Mouse (Mus musculus) stomach, postnatal 0 days (tissue): ENCODE measurements around the gene Bphl. TPM values are rescaled to one million over a fixed set of nuclear protein-coding genes. Genes with fewer than 3 reads are reported as not detected.
A peak's percentile ranks its signal among the peaks of the same experiment; 100 is the strongest.

Experiments
- ATAC-seq: fragments of 200-750 bp; cut with Nextera tagmentation; 2 replicates; pipeline ENCODE4 v1.8.0; 2017; ENCODE audit not compliant: low FRiP score, low TSS enrichment
- DNase-seq: peaks from one replicate; pipeline ENCODE4 v3.0.0-alpha.2; 2016; ENCODE audit warnings: low spot score
- H3K27ac ChIP-seq: fragments of 300-500 bp; sonication (generic); replicated peaks from 2 replicates; pipeline ENCODE4 v1.5.1; 2014; ENCODE audit warnings: mild to moderate bottlenecking, control low read depth
- H3K27me3 ChIP-seq: fragments of 300-500 bp; sonication (generic); 2 replicates; pipeline ENCODE4 v1.6.1; 2014; ENCODE audit warnings: low read length; ENCODE audit not compliant: control insufficient read depth, insufficient read depth
- H3K36me3 ChIP-seq: fragments of 300-500 bp; sonication (generic); 2 replicates; pipeline ENCODE4 v1.6.1; 2014; ENCODE audit warnings: low read length, mixed read lengths; ENCODE audit not compliant: control insufficient read depth, insufficient read depth
- H3K4me1 ChIP-seq: fragments of 300-500 bp; sonication (generic); replicated peaks from 2 replicates; pipeline ENCODE4 v1.6.1; 2014; ENCODE audit warnings: antibody characterized with exemption; ENCODE audit not compliant: control insufficient read depth, insufficient read depth
- H3K4me2 ChIP-seq: fragments of 300-500 bp; sonication (generic); replicated peaks from 2 replicates; pipeline ENCODE4 v1.6.1; 2014; ENCODE audit warnings: low read depth, mild to moderate bottlenecking, control low read depth, moderate library complexity
- H3K4me3 ChIP-seq: fragments of 300-500 bp; sonication (generic); 2 replicates; pipeline ENCODE4 v1.5.1; 2014; ENCODE audit warnings: low read depth, low read length, control low read depth
- H3K9ac ChIP-seq: fragments of 300-500 bp; sonication (generic); 2 replicates; pipeline ENCODE4 v1.6.1; 2014; ENCODE audit warnings: mild to moderate bottlenecking, low read length, control low read depth, mixed read lengths
- H3K9me3 ChIP-seq: fragments of 300-500 bp; sonication (generic); 2 replicates; pipeline ENCODE4 v1.6.1; 2016; ENCODE audit warnings: low read length; ENCODE audit not compliant: control insufficient read depth
- CTCF ChIP-seq: IDR thresholded peaks from 2 replicates; pipeline ENCODE4 v1.5.1; 2016; ENCODE audit warnings: antibody characterized with exemption, low read depth, mild to moderate bottlenecking, moderate library complexity
- EP300 ChIP-seq: optimal IDR thresholded peaks from 2 replicates; pipeline ENCODE3; 2016; ENCODE audit warnings: antibody characterized with exemption
- WGBS: fragments of 180-500 bp; shearing (Covaris S2); extraction: QIAGEN DNeasy Blood & Tissue Kit; methylation state at CpG from one replicate; pipeline ENCODE4 v1.1.7; 2014; 5-methylcytosine and 5-hydroxymethylcytosine counted together
- polyA plus RNA-seq: library from polyadenylated mRNA; unstranded; fragments of >200 nt; fragmentation: Nextera tagmentation; extraction: Ambion mirVana; gene quantifications from 2 replicates; pipeline ENCODE4 v1.2.1, GENCODE M21; 2015

Bphl gene
- polyA plus RNA-seq, 1 experiment from 2014 or later = 37.2 TPM

DNA sequence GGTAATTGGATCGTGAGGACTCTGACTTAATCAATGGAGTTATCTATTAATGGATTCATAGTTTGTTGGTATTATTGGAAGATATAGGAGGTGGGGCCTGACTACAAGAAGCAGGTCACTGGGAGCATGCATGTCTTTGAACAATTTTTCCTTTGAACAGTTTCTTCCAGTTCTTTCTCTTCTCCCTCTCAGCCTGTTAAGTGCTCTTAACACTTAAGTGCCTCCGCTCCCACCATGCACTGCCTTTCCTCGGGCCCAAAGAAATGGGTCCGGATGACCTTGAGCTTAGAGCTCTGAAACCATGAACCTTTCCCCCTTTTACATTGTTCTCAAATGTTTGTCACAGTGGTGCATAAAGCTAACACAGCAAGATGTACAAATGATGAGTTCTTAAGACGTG, 671 bp upstream of the Bphl start:
- DNase-seq = no peak
- TF ChIP-seq CTCF = no peak
- no peak for TF ChIP-seq EP300
- no peaks in the 10 kb centered on the region for H3K4me1 ChIP-seq
- H3K36me3 ChIP-seq = peaks cover 13% of the 10 kb centered on the region
- H3K9ac ChIP-seq = no peak overlapping the region; the same call in 1 of the 2 replicates
- ATAC-seq = no peak
- no peaks in the 10 kb centered on the region for H3K27me3 ChIP-seq
- H3K27ac ChIP-seq = no peak overlapping the region
- H3K4me3 ChIP-seq = no peak overlapping the region
- WGBS = 85% methylated on average over 5 of the region's 5 CpGs
- no peaks in the 10 kb centered on the region for H3K9me3 ChIP-seq
- H3K4me2 ChIP-seq = no peak overlapping the region

DNA sequence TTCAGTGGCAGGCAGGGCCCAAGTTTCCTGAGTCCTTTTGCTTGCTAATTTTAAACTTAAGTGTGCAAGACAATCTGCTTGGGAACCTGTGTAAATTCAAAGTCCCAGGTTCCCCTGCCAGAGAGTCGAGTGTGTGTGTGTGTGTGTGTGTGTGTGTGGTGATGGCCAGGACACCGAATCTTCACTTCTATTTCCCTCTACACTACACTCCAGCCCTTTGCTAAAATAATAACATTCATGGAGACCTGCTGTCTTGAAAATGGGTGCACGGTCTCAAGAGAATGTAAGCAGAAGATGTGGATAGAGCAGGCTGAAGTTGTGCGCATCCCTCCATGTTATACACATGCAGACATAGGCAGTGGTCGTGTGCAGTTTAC, 647 bp downstream of the Bphl start:
- TF ChIP-seq CTCF (no peak), EP300 (no peak)
- H3K27me3 ChIP-seq = no peaks in the 10 kb centered on the region
- no peaks in the 10 kb centered on the region for H3K9me3 ChIP-seq
- ATAC-seq (no peak), DNase-seq (no peak)
- peak overlapping the region; percentile 91 for H3K9ac ChIP-seq
- WGBS = 32% methylated on average over 5 of the region's 5 CpGs
- H3K36me3 ChIP-seq = peaks cover 8% of the 10 kb centered on the region
- peak overlapping the region; percentile 82 for H3K27ac ChIP-seq
- no peaks in the 10 kb centered on the region for H3K4me1 ChIP-seq
- H3K4me2 ChIP-seq = peak overlapping the region; percentile 83
- H3K4me3 ChIP-seq = peak overlapping the region; percentile 86

DNA sequence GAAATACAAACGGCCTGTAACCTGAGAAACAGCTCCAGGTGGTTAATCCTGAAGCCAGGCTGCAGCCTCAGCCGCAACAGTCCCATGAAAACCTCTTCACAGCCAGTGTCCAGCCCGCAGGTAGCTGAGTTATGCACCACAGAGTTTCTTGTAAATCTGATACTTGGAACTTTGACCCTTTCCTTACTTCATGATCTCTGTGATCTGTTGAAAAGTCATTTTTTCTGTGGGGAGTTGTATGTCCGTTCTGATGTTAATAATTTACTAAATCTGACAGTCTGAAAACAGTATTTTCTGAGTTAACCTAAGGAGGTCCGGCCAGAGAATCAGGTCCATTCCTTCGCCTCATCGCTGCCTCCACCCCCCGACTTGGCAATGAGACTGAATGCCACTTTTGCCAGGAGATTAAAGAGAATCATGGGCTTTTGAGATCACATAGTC, 1.5 kb downstream of the Bphl start:
- H3K4me2 ChIP-seq = peak overlapping the region; percentile 83; the same call in 1 of the 2 replicates
- H3K36me3 ChIP-seq = 0 out of 2 replicates have a peak, but pooled peaks cover 2% of the 10 kb centered on the region
- no peaks in the 10 kb centered on the region for H3K9me3 ChIP-seq
- H3K27me3 ChIP-seq = no peaks in the 10 kb centered on the region
- DNase-seq (no peak), ATAC-seq (no peak)
- TF ChIP-seq CTCF (no peak), EP300 (no peak)
- 0 out of 2 replicates have a peak overlapping the region, but pooled peaks have one; percentile 32 for H3K9ac ChIP-seq
- H3K4me3 ChIP-seq = no peak overlapping the region; the same call in 1 of the 2 replicates
- H3K4me1 ChIP-seq = no peaks in the 10 kb centered on the region
- WGBS = 29% methylated on average over 8 of the region's 8 CpGs
- H3K27ac ChIP-seq = no peak overlapping the region

DNA sequence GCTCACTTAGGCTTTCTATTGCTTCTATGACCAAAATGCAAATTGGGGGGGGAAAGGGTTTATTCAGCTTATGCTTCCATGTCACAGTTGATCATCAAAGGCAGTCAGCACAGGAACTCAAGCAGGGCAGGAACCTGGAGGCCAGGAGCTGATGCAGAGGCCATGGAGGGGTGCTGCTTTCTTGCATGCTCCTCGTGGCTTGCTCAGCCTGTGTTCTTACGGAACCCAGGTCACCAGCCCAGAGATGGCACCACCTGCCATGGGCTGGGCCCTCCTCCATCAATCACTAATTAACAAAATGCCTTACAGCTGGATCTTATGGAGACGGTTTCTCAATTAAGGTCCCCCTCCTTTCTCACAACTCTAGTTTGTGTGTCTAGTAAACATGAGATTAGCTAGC, 2.7 kb downstream of the Bphl start:
- 97% methylated on average over 3 of the region's 3 CpGs for WGBS
- H3K27ac ChIP-seq = no peak overlapping the region
- DNase-seq (no peak), ATAC-seq (no peak)
- no peak overlapping the region for H3K4me3 ChIP-seq
- H3K27me3 ChIP-seq = no peaks in the 10 kb centered on the region
- no peaks in the 10 kb centered on the region for H3K9me3 ChIP-seq
- no peak overlapping the region for H3K4me2 ChIP-seq
- TF ChIP-seq EP300 (no peak), CTCF (no peak)
- H3K9ac ChIP-seq = no peak overlapping the region
- no peaks in the 10 kb centered on the region for H3K36me3 ChIP-seq
- H3K4me1 ChIP-seq = no peaks in the 10 kb centered on the region

DNA sequence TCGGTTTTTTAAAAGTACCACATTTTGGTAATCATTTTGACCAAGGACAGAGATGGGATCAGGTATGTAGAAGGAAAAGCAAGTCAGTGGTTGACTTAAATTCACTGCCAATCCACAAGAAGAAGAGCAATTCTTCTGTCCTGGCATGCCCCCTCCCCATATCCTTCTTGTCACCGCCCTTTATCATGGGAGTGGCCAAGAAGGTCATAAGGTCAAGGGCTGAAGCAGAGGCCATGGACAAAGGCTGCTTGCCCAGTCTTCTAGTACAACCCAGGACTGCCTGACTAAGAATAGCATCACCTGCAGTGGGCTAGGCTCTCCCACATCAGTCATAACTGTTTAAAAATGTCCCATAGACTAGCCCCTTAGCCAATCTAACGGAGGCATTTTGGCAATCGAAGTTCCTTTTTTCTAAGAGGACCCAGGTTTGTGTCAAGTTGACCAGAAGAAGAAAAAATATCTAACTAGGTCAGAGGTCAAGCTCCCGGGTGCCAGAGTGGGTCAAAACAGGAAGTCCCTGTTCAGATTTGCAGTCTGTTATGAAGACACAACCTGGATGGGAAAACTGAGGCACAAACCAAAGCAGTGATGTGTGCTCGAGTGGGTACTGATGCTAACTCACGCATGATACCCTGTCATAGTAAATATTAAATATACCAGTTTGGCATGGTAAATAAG, 6.5 kb downstream of the Bphl start:
- Histone ChIP-seq H3K9ac (no peak overlapping the region), H3K27me3 (no peaks in the 10 kb centered on the region), H3K4me2 (no peak overlapping the region), H3K9me3 (no peaks in the 10 kb centered on the region), H3K4me3 (no peak overlapping the region), H3K36me3 (0 out of 2 replicates have a peak, but pooled peaks cover 4% of the 10 kb centered on the region), H3K27ac (no peak overlapping the region), H3K4me1 (no peaks in the 10 kb centered on the region)
- TF ChIP-seq CTCF (no peak), EP300 (no peak)
- 69% methylated on average over 7 of the region's 7 CpGs for WGBS
- no peak for DNase-seq
- ATAC-seq = no peak

DNA sequence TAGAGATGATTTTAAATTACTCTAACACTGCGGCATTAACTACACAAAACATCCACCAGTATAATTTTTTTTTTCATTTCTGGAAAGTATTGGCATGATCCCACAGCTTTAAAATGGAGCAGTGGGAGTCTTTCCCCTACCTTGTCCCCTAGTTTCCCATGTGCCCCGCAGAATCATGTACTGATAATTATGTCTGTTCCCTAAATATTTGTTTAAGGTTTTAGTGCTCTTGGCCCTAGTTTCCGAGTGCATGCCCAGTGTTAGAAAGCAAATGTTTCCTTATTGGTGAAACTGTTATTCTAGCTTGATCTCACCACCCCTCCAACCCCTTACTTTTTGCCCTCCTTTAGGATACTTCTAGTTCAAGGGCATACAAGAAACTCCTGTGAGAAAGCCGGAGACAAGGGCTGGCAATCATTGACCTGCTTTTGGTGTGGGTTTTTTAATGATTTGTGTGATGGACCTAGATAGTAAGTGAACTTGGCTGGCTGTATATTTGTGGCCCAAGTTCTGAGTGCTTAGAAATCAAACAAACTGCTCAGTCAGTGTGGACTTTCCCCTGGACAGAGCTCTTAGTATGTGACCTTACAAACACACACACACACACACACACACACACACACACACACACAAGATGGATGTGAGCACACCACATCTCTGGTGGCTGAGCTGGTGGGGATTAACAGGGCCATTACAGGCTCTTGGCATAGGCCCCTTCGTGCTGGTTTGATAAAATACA, 8.3 kb downstream of the Bphl start:
- no peak for TF ChIP-seq EP300
- TF ChIP-seq CTCF = no peak
- no peak overlapping the region for H3K27ac ChIP-seq
- H3K4me3 ChIP-seq = no peak overlapping the region
- H3K36me3 ChIP-seq = 0 out of 2 replicates have a peak, but pooled peaks cover 7% of the 10 kb centered on the region
- peak; percentile 63 for ATAC-seq
- WGBS = 41% methylated on average over 5 of the region's 5 CpGs
- no peaks in the 10 kb centered on the region for H3K9me3 ChIP-seq
- no peak overlapping the region for H3K9ac ChIP-seq
- H3K4me2 ChIP-seq = no peak overlapping the region
- no peaks in the 10 kb centered on the region for H3K27me3 ChIP-seq
- peak; percentile 17 for DNase-seq
- no peaks in the 10 kb centered on the region for H3K4me1 ChIP-seq
